Mouse (Mus musculus) embryo, embryonic 9.5 days (tissue): ENCODE measurements at regions not wholly inside any gene's neighbourhood (a gene's known extent, or its start where the extent isn't known, plus 50 kb on each side); places are given as distances from the start of the nearest gene placed in this dataset.

ENCODE experiments used
- DNase-seq: peaks from one replicate; pipeline ENCODE4 v3.0.0-alpha.2; 2017; ENCODE audit errors: extremely low spot score

GRCm38 (mm10) chr9:102449366-102449765 is 56.2 kb upstream of the Ky start:
- peak; percentile 17 for DNase-seq

GRCm38 (mm10) chr9:102446066-102446465 is 59.5 kb upstream of the Ky start:
- no peak for DNase-seq

- no peak for DNase-seq
Observed at GRCm38 (mm10) chr9:102442198-102442842, 63.2 kb upstream of the Ky start.

- DNase-seq: no peak
Observed at GRCm38 (mm10) chr9:102437641-102438040, 67.9 kb upstream of the Ky start.

GRCm38 (mm10) chr9:102436378-102436777 is 69.2 kb upstream of the Ky start:
- no peak for DNase-seq

- DNase-seq: no peak
Observed at GRCm38 (mm10) chr9:102428031-102428430, 73.5 kb upstream of the Ephb1 start.

GRCm38 (mm10) chr9:102424672-102425345 is 70.3 kb upstream of the Ephb1 start:
- DNase-seq: no peak

- DNase-seq: peak; percentile 70
Observed at GRCm38 (mm10) chr9:102423919-102424671, 69.6 kb upstream of the Ephb1 start.

- peak; percentile 68 for DNase-seq
Observed at GRCm38 (mm10) chr9:102423465-102423918, 69.0 kb upstream of the Ephb1 start.

- DNase-seq: no peak
Observed at GRCm38 (mm10) chr9:102421826-102422225, 67.3 kb upstream of the Ephb1 start.

- DNase-seq: no peak
Observed at GRCm38 (mm10) chr9:102420196-102420595, 65.7 kb upstream of the Ephb1 start.

GRCm38 (mm10) chr9:102413631-102414030 is 59.1 kb upstream of the Ephb1 start:
- DNase-seq: no peak

- DNase-seq: no peak
Observed at GRCm38 (mm10) chr9:102410666-102411065, 56.2 kb upstream of the Ephb1 start.

GRCm38 (mm10) chr9:102406017-102406416 is 51.5 kb upstream of the Ephb1 start:
- DNase-seq: no peak
